Mouse (Mus musculus) bone marrow, adult 2 months (tissue): ENCODE results near the gene Ahnak.

Experiments used
- CTCF ChIP-seq: fragments of 200-500 bp; IDR thresholded peaks from 2 replicates; pipeline ENCODE4 v1.5.1; 2011; ENCODE audit warnings: low read length, control low read depth; ENCODE audit not compliant: control insufficient read depth, insufficient read depth
- POLR2A ChIP-seq: fragments of 200-500 bp; IDR thresholded peaks from 2 replicates; pipeline ENCODE4 v1.6.1; 2011; ENCODE audit warnings: low read depth, mild to moderate bottlenecking, control low read depth, low read length, borderline replicate concordance; ENCODE audit not compliant: control insufficient read depth

- no peak for TF ChIP-seq POLR2A
- TF ChIP-seq CTCF = no peak
These were observed 88.0 kb downstream of the Ahnak start for GRCm38 (mm10) chr19:9076982-9077660.
